Comparison of ENCODE assay signal across 18 mouse cellular contexts in the genomic region with DNA sequence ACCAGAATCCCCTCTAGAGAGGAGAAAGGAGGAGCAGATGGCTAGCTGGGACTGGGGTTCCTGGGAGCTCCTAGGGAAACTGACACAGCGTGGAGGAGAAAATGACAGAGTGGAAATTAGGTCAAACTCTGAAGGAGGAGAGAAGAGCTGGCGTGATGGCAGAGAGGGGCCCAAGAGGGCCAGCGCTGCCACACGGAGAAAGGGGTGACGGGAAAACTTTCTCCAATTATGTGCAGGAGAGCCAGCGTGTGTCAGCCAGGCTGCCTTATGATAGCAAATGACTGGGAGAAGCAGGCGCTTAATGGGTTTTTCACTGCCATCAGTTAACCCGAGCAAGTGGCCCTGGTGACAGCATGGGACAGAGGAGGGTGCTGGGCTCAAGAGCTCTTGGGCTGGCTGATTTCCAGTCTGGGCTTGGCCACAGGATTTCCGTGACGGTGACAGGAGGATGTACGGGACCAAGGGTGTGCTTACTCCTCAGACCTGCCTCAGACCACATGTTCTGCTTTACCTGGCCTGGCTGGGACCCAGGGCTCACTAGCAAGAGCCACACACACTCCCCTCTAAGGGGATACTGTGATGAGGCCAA.
A peak's percentile ranks its signal among the peaks of the same experiment; 100 is the strongest.
DNase-seq lines count a peak whose midpoint lies in the region; ATAC-seq lines count a peak whose summit lies in the region.
"Had no signal": no experiment of that assay in that cellular context is flagged by ENCODE, and none has a peak within 500 bp of the region (broad histone marks: within the 10 kb centered on the region; RNA-seq: fewer than 3 reads in every experiment).

No protein-coding gene starts in this region.

- intact Hi-C loops in heart, postnatal 10 days (cut with DNase I): no loop called here

- no peaks in the 10 kb centered on the region for H3K9me3 ChIP-seq in neural tube, embryonic 13.5 days
- no peaks in the 10 kb centered on the region for H3K9me3 ChIP-seq in neural tube, embryonic 15.5 days (replicated peaks)
- H3K9me3 ChIP-seq in forebrain, embryonic 10.5 days: no peaks in the 10 kb centered on the region
- H3K9me3 ChIP-seq: embryonic facial prominence, embryonic 10.5 days; forebrain, embryonic 13.5 days; lung, embryonic 15.5 days had no signal

- H3K27ac ChIP-seq in neural tube, embryonic 13.5 days (replicated peaks): no peak overlapping the region
- no peak overlapping the region for H3K27ac ChIP-seq in neural tube, embryonic 15.5 days (replicated peaks)
- H3K27ac ChIP-seq in forebrain, embryonic 10.5 days: no peak overlapping the region
- H3K27ac ChIP-seq: embryonic facial prominence, embryonic 10.5 days; forebrain, embryonic 13.5 days; heart, adult 2 months; liver, embryonic 14.5 days; lung, embryonic 15.5 days had no signal

- H3K4me3 ChIP-seq in neural tube, embryonic 13.5 days: no peak overlapping the region
- no peak overlapping the region for H3K4me3 ChIP-seq in neural tube, embryonic 15.5 days (replicated peaks)
- no peak overlapping the region for H3K4me3 ChIP-seq in forebrain, embryonic 10.5 days
- H3K4me3 ChIP-seq: embryonic facial prominence, embryonic 10.5 days; forebrain, embryonic 13.5 days; heart, adult 2 months; lung, embryonic 15.5 days had no signal

- 63% methylated on average over 11 of the region's 11 CpGs for WGBS in neural tube, embryonic 13.5 days
- 63% methylated on average over 11 of the region's 11 CpGs for WGBS in neural tube, embryonic 15.5 days
- 90% methylated on average over 11 of the region's 11 CpGs for WGBS in forebrain, embryonic 10.5 days

- no peak overlapping the region for H3K9ac ChIP-seq in neural tube, embryonic 13.5 days
- H3K9ac ChIP-seq in neural tube, embryonic 15.5 days (replicated peaks): no peak overlapping the region
- H3K9ac ChIP-seq: forebrain, embryonic 13.5 days; liver, embryonic 14.5 days; lung, embryonic 15.5 days had no signal

- no peaks in the 10 kb centered on the region; the same call in 1 of the 2 replicates for H3K27me3 ChIP-seq in neural tube, embryonic 13.5 days
- no peaks in the 10 kb centered on the region for H3K27me3 ChIP-seq in neural tube, embryonic 15.5 days (replicated peaks)
- no peaks in the 10 kb centered on the region for H3K27me3 ChIP-seq in forebrain, embryonic 10.5 days (ENCODE audit: poor library complexity, severe bottlenecking)
- H3K27me3 ChIP-seq: CH12.LX; forebrain, embryonic 13.5 days; lung, embryonic 15.5 days had no signal

- H3K4me2 ChIP-seq in neural tube, embryonic 13.5 days: no peak overlapping the region
- no peak overlapping the region for H3K4me2 ChIP-seq in neural tube, embryonic 15.5 days
- H3K4me2 ChIP-seq: forebrain, embryonic 13.5 days; lung, embryonic 15.5 days had no signal

- ATAC-seq in cerebellum, adult (ENCODE audit: insufficient number of reproducible peaks, low FRiP score, low TSS enrichment): no peak
- peak; percentile 52; the same call in 1 of the 2 replicates for ATAC-seq in neural tube, embryonic 13.5 days (ENCODE audit: low read depth)
- ATAC-seq in neural tube, embryonic 15.5 days (ENCODE audit: low FRiP score): no peak
- ATAC-seq in common myeloid progenitor, adult 5-6 weeks (replicated peaks; ENCODE audit: low read depth, poor library complexity, severe bottlenecking): peak; percentile 12; the same call in 1 of the 2 replicates
- ATAC-seq: forebrain, embryonic 13.5 days had no signal

- H3K36me3 ChIP-seq in neural tube, embryonic 13.5 days: no peaks in the 10 kb centered on the region
- no peaks in the 10 kb centered on the region for H3K36me3 ChIP-seq in neural tube, embryonic 15.5 days
- no peaks in the 10 kb centered on the region for H3K36me3 ChIP-seq in forebrain, embryonic 10.5 days (replicated peaks)
- H3K36me3 ChIP-seq: embryonic facial prominence, embryonic 10.5 days; lung, embryonic 15.5 days had no signal

- H3K4me1 ChIP-seq in neural tube, embryonic 13.5 days (replicated peaks): peaks cover 10% of the 10 kb centered on the region
- H3K4me1 ChIP-seq in neural tube, embryonic 15.5 days: peaks cover 6% of the 10 kb centered on the region; the same call in 1 of the 2 replicates
- H3K4me1 ChIP-seq in forebrain, embryonic 10.5 days: 0 out of 2 replicates have a peak, but pooled peaks cover 3% of the 10 kb centered on the region
- H3K4me1 ChIP-seq: lung, embryonic 15.5 days had no signal

- peak; percentile 38 to 48 for DNase-seq in cerebellum, adult 18-20 months
- peak; percentile 63 for DNase-seq in retina, postnatal 1 day
- DNase-seq in heart, postnatal 10 days: no peak
- no peak for DNase-seq in forebrain, embryonic 10.5 days (ENCODE audit: extremely low spot score, low spot score)
- DNase-seq: adrenal gland, postnatal 36 days; gastrocnemius, postnatal 25 days; heart, adult 2 months; kidney, adult 11 months; thymus, postnatal 14 days had no signal

Comparison
In these comparisons a context has a peak if more than half of its experiments do, and no peak if none do; other contexts are left out.
1. ATAC-seq: peak in neural tube, embryonic 13.5 days (single experiment) and common myeloid progenitor, adult 5-6 weeks (single experiment); none in cerebellum, adult (single experiment) and neural tube, embryonic 15.5 days (single experiment).
2. DNase-seq: peak in cerebellum, adult 18-20 months (2 of 2) and retina, postnatal 1 day (single experiment); none in heart, postnatal 10 days (0 of 2) and forebrain, embryonic 10.5 days (single experiment).